Mouse (Mus musculus) frontal cortex, postnatal 14 days (tissue): ENCODE measurements around the gene Cdkl4.
"Not testable (repeated sequence)": the region's sequence is repeated elsewhere in the genome, so short reads cannot be mapped to it uniquely, and the experiment has no call there.

Source experiments
- DNase-seq, 2 experiments: peaks; one replicate each; pipeline ENCODE4 v3.0.0; 2022; ENCODE audit warnings: low spot score in 2 of 2

The Cdkl4 gene

GRCm38 (mm10) chr17:80577639-80578038 is at the start of gene Cdkl4:
Gene Cdkl4, minus strand, starts transcription at chr17:80577813.
- DNase-seq: no peak

GRCm38 (mm10) chr17:80624979-80625378 is 47.4 kb upstream of the Cdkl4 start:
- no peak for DNase-seq

GRCm38 (mm10) chr17:80621691-80622090 is 44.1 kb upstream of the Cdkl4 start:
- no peak for DNase-seq

- peak; percentile 34 to 64 for DNase-seq
These were observed 43.3 kb upstream of the Cdkl4 start for GRCm38 (mm10) chr17:80620786-80621423.

- DNase-seq: no peak
These were observed 41.9 kb upstream of the Cdkl4 start for GRCm38 (mm10) chr17:80619556-80619955.

- no peak for DNase-seq
These were observed 41.3 kb upstream of the Cdkl4 start for GRCm38 (mm10) chr17:80618890-80619289.

- DNase-seq: no peak
These were observed 26.2 kb upstream of the Cdkl4 start for GRCm38 (mm10) chr17:80603806-80604205.

- no peak for DNase-seq
These were observed 25.5 kb upstream of the Cdkl4 start for GRCm38 (mm10) chr17:80603079-80603625.

GRCm38 (mm10) chr17:80601371-80601770 is 23.8 kb upstream of the Cdkl4 start:
- no peak for DNase-seq

GRCm38 (mm10) chr17:80583051-80583450 is 5.4 kb upstream of the Cdkl4 start:
- DNase-seq: no peak

GRCm38 (mm10) chr17:80579901-80580300 is 2.3 kb upstream of the Cdkl4 start:
- DNase-seq: no peak

GRCm38 (mm10) chr17:80579089-80579488 is 1.5 kb upstream of the Cdkl4 start:
- DNase-seq: no peak

GRCm38 (mm10) chr17:80578041-80578440 is 428 bp upstream of the Cdkl4 start:
- no peak for DNase-seq

- DNase-seq: peak; percentile 68 to 72
These were observed 399 bp downstream of the Cdkl4 start for GRCm38 (mm10) chr17:80577214-80577613.

GRCm38 (mm10) chr17:80575008-80575407 is 2.6 kb downstream of the Cdkl4 start:
- no peak for DNase-seq

GRCm38 (mm10) chr17:80574471-80574965 is 3.1 kb downstream of the Cdkl4 start:
- DNase-seq: no peak

- DNase-seq: no peak
These were observed 5.3 kb downstream of the Cdkl4 start for GRCm38 (mm10) chr17:80572187-80572935.

GRCm38 (mm10) chr17:80571460-80571859 is 6.2 kb downstream of the Cdkl4 start:
- DNase-seq: no peak

- not testable (repeated sequence) for DNase-seq
These were observed 7.9 kb downstream of the Cdkl4 start for GRCm38 (mm10) chr17:80569718-80570117.

- DNase-seq: no peak
These were observed 8.6 kb downstream of the Cdkl4 start for GRCm38 (mm10) chr17:80568842-80569601.

GRCm38 (mm10) chr17:80568441-80568840 is 9.2 kb downstream of the Cdkl4 start:
- DNase-seq: no peak

- no peak for DNase-seq
These were observed 13.0 kb downstream of the Cdkl4 start for GRCm38 (mm10) chr17:80564611-80564924.
